ENCODE assay signal across 9 mouse cellular contexts in the genomic region with DNA sequence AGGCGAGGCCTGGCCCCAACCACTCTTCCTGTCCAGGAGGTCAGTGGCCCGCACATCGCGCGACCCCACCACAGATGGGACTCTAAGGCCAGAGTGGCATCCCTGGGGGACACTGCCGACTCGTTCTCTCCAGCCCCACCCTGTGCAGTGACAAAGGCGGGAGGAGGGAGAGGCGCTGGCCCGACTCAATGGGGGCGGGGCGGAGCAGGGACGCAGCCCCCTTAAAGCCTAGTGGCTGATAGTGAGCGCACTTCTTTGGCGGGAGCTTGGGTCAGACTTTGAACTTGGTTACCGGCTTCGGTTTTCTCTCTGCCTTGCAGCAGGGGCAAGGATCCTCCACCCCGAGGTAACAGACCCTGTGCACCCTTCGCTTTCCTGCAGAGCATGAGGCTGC. TPM values are rescaled to one million over a fixed set of nuclear protein-coding genes. Genes with fewer than 3 reads are reported as not detected.
DNase-seq lines count a peak whose midpoint lies in the region; ATAC-seq lines count a peak whose summit lies in the region.
"Had no signal": no experiment of that assay in that cellular context is flagged by ENCODE, and none has a peak within 500 bp of the region (broad histone marks: within the 10 kb centered on the region; RNA-seq: fewer than 3 reads in every experiment).

No protein-coding gene starts in this region.

- peaks cover 9% of the 10 kb centered on the region for H3K4me1 ChIP-seq in lung, embryonic 15.5 days
- H3K4me1 ChIP-seq in limb, embryonic 13.5 days = peaks cover 15% of the 10 kb centered on the region

- H3K36me3 ChIP-seq in lung, embryonic 15.5 days = no peaks in the 10 kb centered on the region
- no peaks in the 10 kb centered on the region for H3K36me3 ChIP-seq in limb, embryonic 13.5 days

- H3K27me3 ChIP-seq in lung, embryonic 15.5 days = peaks cover 82% of the 10 kb centered on the region
- H3K27me3 ChIP-seq in limb, embryonic 13.5 days = peaks cover 91% of the 10 kb centered on the region

- H3K27ac ChIP-seq in lung, embryonic 15.5 days = no peak overlapping the region
- H3K27ac ChIP-seq in limb, embryonic 13.5 days = no peak overlapping the region

- H3K4me2 ChIP-seq in lung, embryonic 15.5 days = peak overlapping the region; percentile 43
- 0 out of 2 replicates have a peak overlapping the region, but pooled peaks have one; percentile 55 for H3K4me2 ChIP-seq in limb, embryonic 13.5 days (replicated peaks)

- 2% methylated on average over 19 of the region's 19 CpGs for WGBS in lung, embryonic 15.5 days
- 2% methylated on average over 19 of the region's 19 CpGs for WGBS in limb, embryonic 13.5 days

- no peak for DNase-seq in lung, adult 18-20 months
- DNase-seq in retina, embryonic 14.5 days (ENCODE audit: low spot score) = peak; percentile 52
- DNase-seq in natural killer cell, adult 2 months (ENCODE audit: low spot score in 2 of 2) = no peak
- DNase-seq in thymus, postnatal 25 days = no peak
- no peak for DNase-seq in right cerebral cortex, postnatal 4 days

- H3K4me3 ChIP-seq in lung, embryonic 15.5 days = peak overlapping the region; percentile 23; the same call in 1 of the 2 replicates
- H3K4me3 ChIP-seq in limb, embryonic 13.5 days = 0 out of 2 replicates have a peak overlapping the region, but pooled peaks have one; percentile 27

- H3K9me3 ChIP-seq in lung, embryonic 15.5 days = no peaks in the 10 kb centered on the region
- H3K9me3 ChIP-seq in limb, embryonic 13.5 days = no peaks in the 10 kb centered on the region

- no peak for ATAC-seq in lung, embryonic 15.5 days (ENCODE audit: borderline replicate concordance, extremely low read depth, low FRiP score, low TSS enrichment)
- ATAC-seq in granulocyte monocyte progenitor cell, adult 5-6 weeks (replicated peaks; ENCODE audit: poor library complexity, severe bottlenecking) = peak; percentile 40
- no peak for ATAC-seq in limb, embryonic 13.5 days (ENCODE audit: low FRiP score, low read depth)

- H3K9ac ChIP-seq in lung, embryonic 15.5 days = no peak overlapping the region
- H3K9ac ChIP-seq in limb, embryonic 13.5 days = no peak overlapping the region

RNA-seq across cellular contexts. Expression of a gene that starts 0.6 kb away (rescaled TPM):
- polyA plus RNA-seq in lung, embryonic 15.5 days (2015; fragmentation: Nextera tagmentation; extraction: Ambion mirVana) = 0.26 and 0.61 TPM in 2 replicates
- total RNA-seq in granulocyte monocyte progenitor cell, adult 5-6 weeks (2014; fragmentation: Nextera tagmentation) = not detected in 2 replicates
- not detected in 2 replicates for total RNA-seq in granulocyte monocyte progenitor cell, adult 5-6 weeks (2017)
- not detected in 2 replicates for polyA plus RNA-seq in limb, embryonic 13.5 days (2015; fragmentation: Nextera tagmentation; extraction: Ambion mirVana)
- total RNA-seq: neutrophil, adult 5-6 weeks had no signal

RNA-seq across cellular contexts. Expression of a gene that starts 7.1 kb away (rescaled TPM):
- polyA plus RNA-seq in lung, embryonic 15.5 days (2015; fragmentation: Nextera tagmentation; extraction: Ambion mirVana) = 11.4 and 13.4 TPM in 2 replicates
- 1.8 TPM in 1 of 2 replicates, not detected in the other for total RNA-seq in granulocyte monocyte progenitor cell, adult 5-6 weeks (2014; fragmentation: Nextera tagmentation)
- total RNA-seq in granulocyte monocyte progenitor cell, adult 5-6 weeks (2017) = 0.43 TPM in 1 of 2 replicates, not detected in the other
- polyA plus RNA-seq in limb, embryonic 13.5 days (2015; fragmentation: Nextera tagmentation; extraction: Ambion mirVana) = 0.88 and 1.5 TPM in 2 replicates

RNA-seq across cellular contexts. Expression of a gene that starts 18.7 kb away (rescaled TPM):
- 67.6 and 72.5 TPM in 2 replicates for polyA plus RNA-seq in lung, embryonic 15.5 days (2015; fragmentation: Nextera tagmentation; extraction: Ambion mirVana)
- total RNA-seq in granulocyte monocyte progenitor cell, adult 5-6 weeks (2014; fragmentation: Nextera tagmentation) = 124 and 134 TPM in 2 replicates
- 79.4 and 89.5 TPM in 2 replicates for total RNA-seq in granulocyte monocyte progenitor cell, adult 5-6 weeks (2017)
- 49.0 and 53.2 TPM in 2 replicates for polyA plus RNA-seq in limb, embryonic 13.5 days (2015; fragmentation: Nextera tagmentation; extraction: Ambion mirVana)

RNA-seq across cellular contexts. Expression of a gene that starts 43.5 kb away (rescaled TPM):
- polyA plus RNA-seq in lung, embryonic 15.5 days (2015; fragmentation: Nextera tagmentation; extraction: Ambion mirVana) = 1.1 and 1.5 TPM in 2 replicates
- not detected in 2 replicates for total RNA-seq in granulocyte monocyte progenitor cell, adult 5-6 weeks (2014; fragmentation: Nextera tagmentation)
- total RNA-seq in granulocyte monocyte progenitor cell, adult 5-6 weeks (2017) = 1.6 TPM in 1 of 2 replicates, not detected in the other
- 0.86 and 1.9 TPM in 2 replicates for polyA plus RNA-seq in limb, embryonic 13.5 days (2015; fragmentation: Nextera tagmentation; extraction: Ambion mirVana)
